Mouse (Mus musculus): ENCODE measurements at regions not wholly inside any gene's neighbourhood (a gene's known extent, or its start where the extent isn't known, plus 50 kb on each side); places are given as distances from the start of the nearest gene placed in this dataset.
"Not testable (repeated sequence)": the region's sequence is repeated elsewhere in the genome, so short reads cannot be mapped to it uniquely, and the experiment has no call there.

GRCm38 (mm10) chr19:51355701-51356100 lies 677.3 kb upstream of the Sorcs1 start:
- in situ Hi-C loops (cut with MboI, MseI), result no loop called here

- in situ Hi-C loops (cut with MboI, MseI), result no loop called here
Measured at GRCm38 (mm10) chr19:51340491-51340890, 662.0 kb upstream of the Sorcs1 start.

GRCm38 (mm10) chr19:51330010-51330409 lies 651.6 kb upstream of the Sorcs1 start:
- in situ Hi-C loops (cut with MboI, MseI), result no loop called here

- in situ Hi-C loops (cut with MboI, MseI), result no loop called here
Measured at GRCm38 (mm10) chr19:51303708-51304107, 625.3 kb upstream of the Sorcs1 start.

GRCm38 (mm10) chr19:51296631-51297030 lies 618.2 kb upstream of the Sorcs1 start:
- in situ Hi-C loops (cut with MboI, MseI), result not testable (repeated sequence)

DNA sequence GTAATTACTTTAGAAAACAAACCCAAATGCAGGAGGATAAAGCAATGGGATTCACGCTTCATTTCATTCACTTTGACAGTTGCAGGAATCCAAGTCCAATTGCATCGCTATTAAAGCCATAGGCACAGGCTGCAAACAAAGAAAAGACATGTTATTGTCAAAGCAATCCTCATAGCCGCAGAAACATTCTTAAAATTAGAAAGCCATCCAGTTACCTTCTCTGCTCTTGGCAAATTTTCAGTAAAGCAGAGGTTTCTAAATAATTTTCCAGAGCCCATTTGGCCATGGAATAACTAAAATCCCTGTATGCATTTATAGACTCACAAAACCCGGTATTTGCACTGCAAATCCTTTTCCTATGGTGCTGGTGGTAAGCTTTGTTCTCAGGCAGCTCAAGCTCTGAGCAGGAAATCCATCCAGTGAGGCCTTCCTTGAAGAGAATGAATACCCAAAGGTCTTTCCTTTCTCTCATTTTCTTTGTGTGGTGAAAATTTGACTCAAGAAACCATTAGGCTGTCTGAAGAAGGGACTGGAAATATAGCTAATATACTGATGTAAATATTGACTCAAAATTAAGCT lies 590.6 kb upstream of the Sorcs1 start:
- in situ Hi-C loops (cut with MboI, MseI), result no loop called here

DNA sequence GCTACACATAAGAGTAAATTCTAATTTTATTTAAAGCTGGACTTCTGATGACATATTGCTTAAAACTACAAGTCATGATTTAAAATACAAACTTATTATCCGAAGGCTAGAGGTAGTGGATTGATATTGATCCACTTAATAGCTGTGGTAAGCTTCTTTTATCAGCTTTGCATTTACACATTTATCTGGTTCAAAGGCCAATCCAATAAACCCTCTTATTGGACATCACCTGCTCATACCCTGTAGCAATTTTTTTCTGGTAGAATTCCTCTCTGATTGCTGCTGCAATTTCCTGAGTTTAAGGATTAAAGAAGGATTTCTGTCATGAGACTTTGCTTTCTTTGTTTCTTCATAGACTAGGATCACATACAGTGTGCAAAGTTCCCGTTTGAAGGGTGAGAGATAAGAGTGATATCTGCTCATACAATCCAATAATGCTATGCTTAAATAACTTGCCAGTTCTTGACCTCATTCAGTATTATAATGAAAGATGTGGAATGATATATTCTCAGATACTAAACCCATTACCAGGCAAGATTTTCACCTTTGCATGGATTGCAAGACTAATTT lies 561.9 kb upstream of the Sorcs1 start:
- in situ Hi-C loops (cut with MboI, MseI), result no loop called here

- in situ Hi-C loops (cut with MboI, MseI), result no loop called here
Measured at GRCm38 (mm10) chr19:51238181-51238523, 559.7 kb upstream of the Sorcs1 start.

- in situ Hi-C loops (cut with MboI, MseI), result no loop called here
Measured at GRCm38 (mm10) chr19:51237509-51238180, 559.2 kb upstream of the Sorcs1 start.

DNA sequence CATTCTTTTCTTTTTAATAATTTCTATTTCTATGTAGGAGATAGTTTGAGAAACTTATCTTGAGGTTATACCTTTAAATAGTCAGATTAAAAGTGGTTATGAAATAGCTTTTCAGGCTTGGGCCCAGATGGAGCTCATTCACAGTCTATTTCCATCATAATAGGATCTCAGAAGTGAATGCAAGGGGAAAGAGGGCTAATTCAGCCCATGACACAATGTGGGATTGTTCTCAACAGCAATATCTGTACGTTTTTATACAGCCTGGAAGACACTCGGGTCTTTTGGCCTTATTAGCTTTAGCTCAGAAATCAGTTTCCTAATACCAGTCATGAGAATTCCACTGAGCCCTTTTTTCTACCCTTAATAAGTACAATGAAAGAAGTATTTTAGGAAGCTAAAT lies 554.1 kb upstream of the Sorcs1 start:
- in situ Hi-C loops (cut with MboI, MseI), result no loop called here

- in situ Hi-C loops (cut with MboI, MseI), result loop anchor here (10.0 kb wide), 1 partner anchor 902 kb away; no protein-coding TSS in a partner anchor
Measured at GRCm38 (mm10) chr19:51226932-51227331, 548.5 kb upstream of the Sorcs1 start.

DNA sequence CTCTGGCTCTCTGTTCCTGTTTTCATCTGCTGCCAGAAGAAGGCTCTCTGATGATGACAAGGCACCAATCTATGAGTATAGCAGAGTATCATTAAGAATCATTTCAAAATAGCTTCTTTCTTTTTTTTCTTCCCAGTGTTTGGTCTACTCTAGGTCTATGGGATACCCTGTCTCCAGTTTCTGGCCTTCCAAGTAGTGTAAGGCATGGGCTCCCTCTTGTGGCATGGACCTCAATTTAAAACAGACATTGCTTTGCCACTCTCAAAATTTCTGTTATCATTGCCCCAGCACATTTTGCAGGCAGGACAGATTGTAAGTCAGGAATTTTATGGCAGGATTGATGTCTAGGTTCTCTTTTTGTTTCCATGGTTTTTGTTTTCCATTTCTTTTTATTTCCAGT lies 522.9 kb upstream of the Sorcs1 start:
- in situ Hi-C loops (cut with MboI, MseI), result no loop called here
